Mouse (Mus musculus): ENCODE results near the gene Supt7l. TPM values are rescaled to one million over a fixed set of nuclear protein-coding genes. Genes with fewer than 3 reads are reported as not detected.

Gene Supt7l
- total RNA-seq, 1 experiment = 22.4 TPM

GRCm38 (mm10) chr5:31494513-31495297 is 32.9 kb downstream of the Supt7l start, which contains the start of gene Gpn1:
Gene Gpn1, plus strand, starts transcription at chr5:31494741.
- peak; percentile 86 for DNase-seq (ENCODE audit: low read depth, low spot score)
- no peak within 1 kb of the TSS for H3K27ac ChIP-seq (ENCODE audit: insufficient read depth, low read depth, low read length, poor library complexity, severe bottlenecking)
- H3K4me3 ChIP-seq (ENCODE audit: insufficient read depth in 1 of 2, low read depth in 1 of 2, low read length in 2 of 2, poor library complexity in 1 of 2, severe bottlenecking in 1 of 2) = peak within 1 kb of the TSS; percentile 78 to 99
- H3K9ac ChIP-seq (ENCODE audit: insufficient read depth, low read depth, low read length, poor library complexity, severe bottlenecking) = peak within 1 kb of the TSS; percentile 79
- H3K36me3 ChIP-seq (ENCODE audit: control insufficient read depth, insufficient read depth, low read length, poor library complexity, severe bottlenecking) = peaks cover 17% of the 10 kb centered on the region
- no peak for TF ChIP-seq MAFK (IDR thresholded peaks at IDR 0.05; ENCODE audit: insufficient read depth, low read depth, low read length)
- no peak for TF ChIP-seq ZNF384 (IDR thresholded peaks at IDR 0.05; ENCODE audit: low read depth, low read length)
- peak; percentile 56; the same call in 1 of the 2 replicates for TF ChIP-seq CHD2 (IDR thresholded peaks at IDR 0.05; ENCODE audit: low read depth, low read length)
- TF ChIP-seq ZC3H11A (IDR thresholded peaks at IDR 0.05; ENCODE audit: borderline replicate concordance, low read depth, low read length) = no peak
- 0 out of 2 replicates have a peak, but pooled peaks have one; percentile 54 for TF ChIP-seq HCFC1 (IDR thresholded peaks at IDR 0.05; ENCODE audit: borderline replicate concordance, insufficient read depth, low read length)
- in situ Hi-C loops (cut with MboI; ENCODE audit: low sequenced_read_pairs in 2 of 2, unreplicated experiment in 2 of 2) = no loop called here
- no peaks in the 10 kb centered on the region for H3K9me3 ChIP-seq (ENCODE audit: control insufficient read depth, insufficient read depth, low read depth, low read length)
- peaks cover 4% of the 10 kb centered on the region in 2 experiments; a peak in 3 of 4 replicates for H3K4me1 ChIP-seq (ENCODE audit: control insufficient read depth in 2 of 2, insufficient read depth in 2 of 2, low read length in 2 of 2, poor library complexity in 1 of 2)

- peaks cover 10% of the 10 kb centered on the region for H3K36me3 ChIP-seq (ENCODE audit: control insufficient read depth, insufficient read depth, low read length, poor library complexity, severe bottlenecking)
- H3K9ac ChIP-seq (ENCODE audit: insufficient read depth, low read depth, low read length, poor library complexity, severe bottlenecking) = no peak overlapping the region
- H3K27ac ChIP-seq (ENCODE audit: insufficient read depth, low read depth, low read length, poor library complexity, severe bottlenecking) = no peak overlapping the region
- no peak for TF ChIP-seq HCFC1 (IDR thresholded peaks at IDR 0.05; ENCODE audit: borderline replicate concordance, insufficient read depth, low read length)
- TF ChIP-seq ZNF384 (IDR thresholded peaks at IDR 0.05; ENCODE audit: low read depth, low read length) = no peak
- TF ChIP-seq CHD2 (IDR thresholded peaks at IDR 0.05; ENCODE audit: low read depth, low read length) = no peak
- TF ChIP-seq ZC3H11A (IDR thresholded peaks at IDR 0.05; ENCODE audit: borderline replicate concordance, low read depth, low read length) = no peak
- TF ChIP-seq MAFK (IDR thresholded peaks at IDR 0.05; ENCODE audit: insufficient read depth, low read depth, low read length) = no peak
- H3K4me3 ChIP-seq (ENCODE audit: insufficient read depth in 1 of 2, low read depth in 1 of 2, low read length in 2 of 2, poor library complexity in 1 of 2, severe bottlenecking in 1 of 2) = no peak overlapping the region
- no peaks in the 10 kb centered on the region for H3K9me3 ChIP-seq (ENCODE audit: control insufficient read depth, insufficient read depth, low read depth, low read length)
- peaks cover 4 to 7% of the 10 kb centered on the region in 2 experiments for H3K4me1 ChIP-seq (ENCODE audit: control insufficient read depth in 2 of 2, insufficient read depth in 2 of 2, low read length in 2 of 2, poor library complexity in 1 of 2)
- no peak for DNase-seq (ENCODE audit: low read depth, low spot score)
- in situ Hi-C loops (cut with MboI; ENCODE audit: low sequenced_read_pairs in 2 of 2, unreplicated experiment in 2 of 2) = no loop called here
Measured at GRCm38 (mm10) chr5:31492031-31492430, 35.6 kb downstream of the Supt7l start.

DNA sequence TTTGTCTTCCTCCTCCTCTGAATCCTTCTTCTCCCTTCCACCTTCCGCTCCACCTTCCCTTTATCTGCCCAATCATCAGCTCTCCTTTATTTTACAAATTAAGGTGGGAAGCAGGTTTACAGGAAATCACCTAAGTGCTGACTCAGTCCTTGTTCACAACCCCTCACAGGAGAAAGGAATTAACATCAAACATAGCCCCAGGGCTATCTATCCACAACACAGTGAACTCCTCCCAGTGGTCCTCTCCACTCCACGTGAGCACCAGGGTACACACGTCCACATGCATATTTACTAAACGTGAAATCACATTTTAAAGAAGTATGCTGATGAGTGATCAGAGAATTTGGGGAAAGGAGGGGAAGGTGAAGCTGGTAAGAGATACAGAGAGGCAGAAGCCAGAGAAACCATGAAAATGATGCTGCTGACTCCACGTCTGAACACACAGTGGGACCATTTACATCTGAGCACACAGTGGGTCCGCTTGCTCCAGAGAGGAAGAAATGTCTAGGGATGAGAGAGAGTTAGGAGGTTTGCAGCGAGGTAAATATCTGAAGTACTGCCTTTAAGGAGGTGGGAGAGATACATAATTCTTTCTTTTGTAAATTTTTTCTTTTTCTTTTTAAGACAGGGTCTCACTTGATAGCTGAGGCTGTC is 38.4 kb downstream of the Supt7l start:
- Histone ChIP-seq H3K27ac (ENCODE audit: insufficient read depth, low read depth, low read length, poor library complexity, severe bottlenecking) (peak overlapping the region; percentile 88), H3K36me3 (ENCODE audit: control insufficient read depth, insufficient read depth, low read length, poor library complexity, severe bottlenecking) (peaks cover 21% of the 10 kb centered on the region), H3K4me3 (ENCODE audit: insufficient read depth in 1 of 2, low read depth in 1 of 2, low read length in 2 of 2, poor library complexity in 1 of 2, severe bottlenecking in 1 of 2) (peak overlapping the region; percentile 84 to 91), H3K4me1 (ENCODE audit: control insufficient read depth in 2 of 2, insufficient read depth in 2 of 2, low read length in 2 of 2, poor library complexity in 1 of 2) (peaks cover 0 to 5% of the 10 kb centered on the region in 2 experiments; a peak in 2 of 4 replicates), H3K9ac (ENCODE audit: insufficient read depth, low read depth, low read length, poor library complexity, severe bottlenecking) (peak overlapping the region; percentile 78; the same call in 1 of the 2 replicates), H3K9me3 (ENCODE audit: control insufficient read depth, insufficient read depth, low read depth, low read length) (no peaks in the 10 kb centered on the region)
- TF ChIP-seq HCFC1 (IDR thresholded peaks at IDR 0.05; ENCODE audit: borderline replicate concordance, insufficient read depth, low read length) (no peak), MAFK (IDR thresholded peaks at IDR 0.05; ENCODE audit: insufficient read depth, low read depth, low read length) (peak; percentile 95)
- in situ Hi-C loops (cut with MboI; ENCODE audit: low sequenced_read_pairs in 2 of 2, unreplicated experiment in 2 of 2) = no loop called here
- DNase-seq (ENCODE audit: low read depth, low spot score) = peak; percentile 60

DNA sequence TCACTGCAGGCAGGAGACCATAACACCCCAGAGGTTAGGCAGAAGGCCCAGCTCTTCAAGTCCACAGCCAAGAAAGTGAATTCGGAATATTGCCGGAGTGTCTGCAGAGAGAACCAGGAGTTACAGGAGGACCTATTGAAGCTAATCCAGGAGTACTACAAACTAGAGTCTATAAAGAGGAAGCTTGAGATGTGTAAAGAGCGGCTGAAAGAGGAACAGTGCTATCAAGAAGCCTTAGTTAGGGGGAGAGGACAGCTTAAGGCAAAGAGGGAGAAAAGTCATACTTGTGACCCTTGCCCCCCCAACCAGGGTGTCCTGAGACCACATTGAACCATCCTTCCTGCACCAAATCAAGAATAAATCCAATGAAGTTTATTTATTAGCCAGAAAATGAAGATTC is 39.7 kb downstream of the Supt7l start:
- Histone ChIP-seq H3K36me3 (ENCODE audit: control insufficient read depth, insufficient read depth, low read length, poor library complexity, severe bottlenecking) (peaks cover 21% of the 10 kb centered on the region), H3K9ac (ENCODE audit: insufficient read depth, low read depth, low read length, poor library complexity, severe bottlenecking) (peak overlapping the region; percentile 78; the same call in 1 of the 2 replicates), H3K27ac (ENCODE audit: insufficient read depth, low read depth, low read length, poor library complexity, severe bottlenecking) (0 out of 2 replicates have a peak overlapping the region, but pooled peaks have one; percentile 71), H3K4me3 (ENCODE audit: insufficient read depth in 1 of 2, low read depth in 1 of 2, low read length in 2 of 2, poor library complexity in 1 of 2, severe bottlenecking in 1 of 2) (peak overlapping the region; percentile 84 to 91), H3K9me3 (ENCODE audit: control insufficient read depth, insufficient read depth, low read depth, low read length) (no peaks in the 10 kb centered on the region), H3K4me1 (ENCODE audit: control insufficient read depth in 2 of 2, insufficient read depth in 2 of 2, low read length in 2 of 2, poor library complexity in 1 of 2) (peaks cover 0 to 5% of the 10 kb centered on the region in 2 experiments; a peak in 2 of 4 replicates)
- in situ Hi-C loops (cut with MboI; ENCODE audit: low sequenced_read_pairs in 2 of 2, unreplicated experiment in 2 of 2) = no loop called here
- TF ChIP-seq MAFK (IDR thresholded peaks at IDR 0.05; ENCODE audit: insufficient read depth, low read depth, low read length) (no peak), ZC3H11A (IDR thresholded peaks at IDR 0.05; ENCODE audit: borderline replicate concordance, low read depth, low read length) (no peak), CHD2 (IDR thresholded peaks at IDR 0.05; ENCODE audit: low read depth, low read length) (no peak), HCFC1 (IDR thresholded peaks at IDR 0.05; ENCODE audit: borderline replicate concordance, insufficient read depth, low read length) (no peak), ZNF384 (IDR thresholded peaks at IDR 0.05; ENCODE audit: low read depth, low read length) (no peak)
- no peak for DNase-seq (ENCODE audit: low read depth, low spot score)
